ENCODE assay signal across 14 mouse cellular contexts in the genomic region with DNA sequence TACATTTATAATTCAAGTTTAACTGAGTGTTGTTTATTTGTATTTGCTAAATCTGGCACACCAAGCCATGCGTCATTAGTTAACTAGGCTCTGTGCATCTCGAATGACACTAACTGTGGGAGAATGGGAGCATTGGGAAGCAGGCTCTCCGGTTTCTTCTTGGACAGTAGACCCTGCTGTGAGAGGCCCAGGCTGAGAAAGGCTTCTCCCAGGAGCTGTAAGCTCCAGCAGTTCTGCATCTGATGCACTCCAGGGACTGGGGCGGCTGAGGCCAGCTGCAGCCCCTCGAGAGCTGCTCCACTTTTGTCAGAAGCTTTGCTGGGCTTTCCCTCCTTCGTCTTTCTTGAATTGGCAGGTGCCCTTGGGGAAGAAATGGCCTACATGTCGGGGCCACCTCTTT. TPM values are rescaled to one million over a fixed set of nuclear protein-coding genes. Genes with fewer than 3 reads are reported as not detected.
DNase-seq lines count a peak whose midpoint lies in the region; ATAC-seq and TF ChIP-seq lines count a peak whose summit lies in the region.
"Had no signal": no experiment of that assay in that cellular context is flagged by ENCODE, and none has a peak within 500 bp of the region (broad histone marks: within the 10 kb centered on the region; RNA-seq: fewer than 3 reads in every experiment).

No protein-coding gene starts in this region.

- H3K4me2 ChIP-seq in heart, embryonic 12.5 days: no peak overlapping the region

- H3K9ac ChIP-seq in heart, embryonic 12.5 days: no peak overlapping the region

- TF ChIP-seq CTCF in gastrocnemius, adult 2 months (IDR thresholded peaks at IDR 0.05): no peak

- no peaks in the 10 kb centered on the region for H3K36me3 ChIP-seq in heart, embryonic 12.5 days

- H3K4me1 ChIP-seq in heart, embryonic 12.5 days (replicated peaks): no peaks in the 10 kb centered on the region

- intact Hi-C loops in gastrocnemius, adult 2 months (cut with DNase I): no loop called here

- H3K27ac ChIP-seq in heart, embryonic 12.5 days (ENCODE audit: poor library complexity, severe bottlenecking): no peak overlapping the region
- peak overlapping the region; percentile 78 for H3K27ac ChIP-seq in gastrocnemius, adult 2 months

- H3K27me3 ChIP-seq in heart, embryonic 12.5 days (replicated peaks): no peaks in the 10 kb centered on the region

- no peak overlapping the region for H3K4me3 ChIP-seq in heart, embryonic 12.5 days
- no peak overlapping the region for H3K4me3 ChIP-seq in gastrocnemius, adult 2 months

- peak; percentile 16 to 38 for DNase-seq in heart, adult 9 months (ENCODE audit: low spot score in 2 of 2)
- DNase-seq in layer of hippocampus, postnatal 10 days (ENCODE audit: low spot score in 2 of 2): peak; percentile 17 to 21
- no peak for DNase-seq in layer of hippocampus, adult 18-20 months (ENCODE audit: low spot score in 2 of 2)
- peak; percentile 74 for DNase-seq in gastrocnemius, adult 2 months
- peak; percentile 68 for DNase-seq in retina, embryonic 14.5 days (ENCODE audit: low spot score)
- no peak for DNase-seq in urinary bladder, postnatal 25 days (ENCODE audit: low spot score)
- DNase-seq: cerebellum, postnatal 36 days; liver; thymus, postnatal 36 days had no signal

- H3K9me3 ChIP-seq in heart, embryonic 12.5 days (replicated peaks): no peaks in the 10 kb centered on the region

- WGBS in heart, embryonic 12.5 days: 49% methylated on average over 7 of the region's 7 CpGs

- no peak for ATAC-seq in heart, embryonic 12.5 days (ENCODE audit: insufficient number of reproducible peaks, low FRiP score)
- ATAC-seq: intestine, embryonic 16.5 days; lung, postnatal 0 days had no signal

RNA-seq across cellular contexts. Expression of a gene that starts 7.2 kb away (rescaled TPM):
- 0.10 and 0.26 TPM in 2 replicates for polyA plus RNA-seq in heart, embryonic 12.5 days (2016; fragmentation: Nextera tagmentation; extraction: Ambion mirVana)
- total RNA-seq in layer of hippocampus, postnatal 10 days (2021): under 1 TPM; 0.36 to 0.55 TPM
- total RNA-seq in layer of hippocampus, adult 18-20 months (2021): under 1 TPM; 0.28 to 0.54 TPM
- under 1 TPM in 1 of 2 experiments, not detected in 1; 0.11 TPM for total RNA-seq in gastrocnemius, adult 2 months (2021)
- total RNA-seq: monocyte, adult 5-6 weeks had no signal
- polyA plus RNA-seq: gonadal fat pad, adult 2 months had no signal

RNA-seq across cellular contexts. Expression of a gene that starts 34.3 kb away (rescaled TPM):
- 0.13 and 0.21 TPM in 2 replicates for polyA plus RNA-seq in heart, embryonic 12.5 days (2016; fragmentation: Nextera tagmentation; extraction: Ambion mirVana)
- total RNA-seq in layer of hippocampus, postnatal 10 days (2021): under 1 TPM; 0.27 to 0.60 TPM
- total RNA-seq in layer of hippocampus, adult 18-20 months (2021): under 1 TPM; 0.18 to 0.20 TPM
- total RNA-seq in gastrocnemius, adult 2 months (2021): under 1 TPM in 1 of 2 experiments, not detected in 1; 0.08 TPM
- polyA plus RNA-seq: gonadal fat pad, adult 2 months had no signal

RNA-seq across cellular contexts. Expression of a gene that starts 55.5 kb away (rescaled TPM):
- polyA plus RNA-seq in heart, embryonic 12.5 days (2016; fragmentation: Nextera tagmentation; extraction: Ambion mirVana): 11.7 and 13.7 TPM in 2 replicates
- total RNA-seq in layer of hippocampus, postnatal 10 days (2021): 10 to 100 TPM; 21.8 to 21.9 TPM
- total RNA-seq in layer of hippocampus, adult 18-20 months (2021): 10 to 100 TPM; 22.4 to 24.9 TPM
- total RNA-seq in gastrocnemius, adult 2 months (2021): 10 to 100 TPM; 13.5 to 13.9 TPM

RNA-seq across cellular contexts. Expression of a gene that starts 56.0 kb away (rescaled TPM):
- polyA plus RNA-seq in heart, embryonic 12.5 days (2016; fragmentation: Nextera tagmentation; extraction: Ambion mirVana): 26.4 and 27.1 TPM in 2 replicates
- 10 to 100 TPM; 20.1 to 22.8 TPM for total RNA-seq in layer of hippocampus, postnatal 10 days (2021)
- total RNA-seq in layer of hippocampus, adult 18-20 months (2021): 10 to 100 TPM; 13.2 to 14.6 TPM
- 1 to 10 TPM; 4.4 to 6.2 TPM for total RNA-seq in gastrocnemius, adult 2 months (2021)

Comparison
In these comparisons a context has a peak if more than half of its experiments do, and no peak if none do; other contexts are left out.
1. DNase-seq: peak in heart, adult 9 months (2 of 2), layer of hippocampus, postnatal 10 days (2 of 2), gastrocnemius, adult 2 months (single experiment) and retina, embryonic 14.5 days (single experiment); none in layer of hippocampus, adult 18-20 months (0 of 2) and urinary bladder, postnatal 25 days (single experiment).